Mouse (Mus musculus): ENCODE results near the gene Disp2. TPM values are rescaled to one million over a fixed set of nuclear protein-coding genes. Genes with fewer than 3 reads are reported as not detected.

Disp2 gene
- polyA plus RNA-seq, 1 experiment from 2014 or later = 2.3 TPM

DNA sequence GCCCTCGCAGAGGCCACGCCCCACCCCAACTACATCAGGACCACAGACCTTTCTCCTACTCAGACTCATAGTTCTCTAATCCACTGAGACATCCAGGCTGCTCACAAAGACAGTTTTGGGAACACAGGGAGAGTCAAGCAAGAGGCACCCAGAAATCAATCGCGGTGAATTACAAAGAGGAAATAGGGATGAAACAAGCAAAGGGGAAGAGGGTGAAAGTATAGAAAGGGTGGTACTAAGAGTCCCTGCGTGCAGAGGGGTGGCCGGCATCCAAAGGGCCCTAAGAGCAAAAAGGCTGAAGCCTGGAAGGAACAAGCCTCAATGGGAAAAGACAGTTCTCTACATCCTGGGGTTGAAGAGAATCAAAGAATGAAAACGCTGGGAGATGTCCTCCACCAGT is 34.9 kb upstream of the Disp2 start:
- DNase-seq (ENCODE audit: low spot score) (no peak), ATAC-seq (ENCODE audit: low read depth) (no peak)
- H3K4me1 ChIP-seq (ENCODE audit: control insufficient read depth, insufficient read depth, low read length) = peaks cover 25% of the 10 kb centered on the region
- H3K36me3 ChIP-seq (ENCODE audit: control insufficient read depth, insufficient read depth, low read length) = peaks cover 5% of the 10 kb centered on the region; the same call in 1 of the 2 replicates
- no peaks in the 10 kb centered on the region for H3K9me3 ChIP-seq (ENCODE audit: control insufficient read depth, low read length)
- H3K4me2 ChIP-seq (ENCODE audit: low read depth, low read length) = peak overlapping the region; percentile 99
- WGBS = 10% methylated on average over 7 of the region's 7 CpGs
- peak overlapping the region; percentile 83; the same call in 1 of the 2 replicates for H3K9ac ChIP-seq (ENCODE audit: low read depth, low read length)
- peak overlapping the region; percentile 81; the same call in 1 of the 2 replicates for H3K4me3 ChIP-seq (ENCODE audit: low read depth, low read length)
- no peak overlapping the region for H3K27ac ChIP-seq (replicated peaks; ENCODE audit: low read depth, low read length)
- peaks cover 14% of the 10 kb centered on the region for H3K27me3 ChIP-seq (replicated peaks; ENCODE audit: control insufficient read depth, insufficient read depth, low read length)

DNA sequence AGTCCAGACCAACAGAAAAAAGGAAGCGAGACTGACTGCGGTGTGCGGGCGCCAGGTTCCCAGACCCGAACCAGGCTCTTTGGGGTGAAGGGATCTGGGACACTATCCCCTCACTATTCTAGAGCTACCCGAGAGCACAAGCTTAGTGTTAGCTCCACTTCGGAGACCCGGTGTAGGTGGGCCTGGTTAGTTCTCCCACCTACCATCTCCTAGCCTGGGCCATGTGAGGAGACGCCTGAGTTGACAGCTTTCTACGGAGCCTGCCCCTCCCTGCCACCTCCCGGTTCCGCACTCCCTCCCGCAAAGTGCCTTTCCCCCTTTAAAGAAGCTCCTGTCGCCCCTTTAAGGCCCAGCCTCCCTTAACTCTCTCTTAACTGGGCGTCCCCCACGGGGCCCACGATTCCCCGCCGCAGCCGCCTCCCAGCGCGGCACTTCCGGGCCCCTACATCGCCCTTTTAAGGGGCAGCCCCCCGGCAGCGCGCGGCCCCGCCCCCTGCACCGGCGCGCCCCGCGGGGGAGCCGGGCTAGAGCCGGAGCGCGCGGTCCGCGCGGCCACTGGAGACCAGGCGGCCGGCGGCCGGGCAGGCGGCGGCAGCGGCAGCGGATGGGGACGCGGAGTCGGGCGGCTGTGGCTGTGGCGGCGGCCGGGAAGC is 34.2 kb upstream of the Disp2 start, which contains the start of gene Inafm2:
TSS of gene Inafm2 (plus strand) at position 527 of the 653 bp plus-strand sequence.
- Histone ChIP-seq H3K4me3 (ENCODE audit: low read depth, low read length) (peak within 1 kb of the TSS; percentile 81), H3K9me3 (ENCODE audit: control insufficient read depth, low read length) (no peaks in the 10 kb centered on the region), H3K36me3 (ENCODE audit: control insufficient read depth, insufficient read depth, low read length) (peaks cover 5% of the 10 kb centered on the region; the same call in 1 of the 2 replicates), H3K9ac (ENCODE audit: low read depth, low read length) (peak within 1 kb of the TSS; percentile 83), H3K4me2 (ENCODE audit: low read depth, low read length) (peak within 1 kb of the TSS; percentile 99), H3K27me3 (replicated peaks; ENCODE audit: control insufficient read depth, insufficient read depth, low read length) (peaks cover 12% of the 10 kb centered on the region), H3K4me1 (ENCODE audit: control insufficient read depth, insufficient read depth, low read length) (peaks cover 29% of the 10 kb centered on the region), H3K27ac (replicated peaks; ENCODE audit: low read depth, low read length) (no peak within 1 kb of the TSS)
- ATAC-seq (ENCODE audit: low read depth) (peak; percentile 94), DNase-seq (ENCODE audit: low spot score) (peak; percentile 97)
- WGBS = 2% methylated on average over 43 of the region's 57 CpGs

DNA sequence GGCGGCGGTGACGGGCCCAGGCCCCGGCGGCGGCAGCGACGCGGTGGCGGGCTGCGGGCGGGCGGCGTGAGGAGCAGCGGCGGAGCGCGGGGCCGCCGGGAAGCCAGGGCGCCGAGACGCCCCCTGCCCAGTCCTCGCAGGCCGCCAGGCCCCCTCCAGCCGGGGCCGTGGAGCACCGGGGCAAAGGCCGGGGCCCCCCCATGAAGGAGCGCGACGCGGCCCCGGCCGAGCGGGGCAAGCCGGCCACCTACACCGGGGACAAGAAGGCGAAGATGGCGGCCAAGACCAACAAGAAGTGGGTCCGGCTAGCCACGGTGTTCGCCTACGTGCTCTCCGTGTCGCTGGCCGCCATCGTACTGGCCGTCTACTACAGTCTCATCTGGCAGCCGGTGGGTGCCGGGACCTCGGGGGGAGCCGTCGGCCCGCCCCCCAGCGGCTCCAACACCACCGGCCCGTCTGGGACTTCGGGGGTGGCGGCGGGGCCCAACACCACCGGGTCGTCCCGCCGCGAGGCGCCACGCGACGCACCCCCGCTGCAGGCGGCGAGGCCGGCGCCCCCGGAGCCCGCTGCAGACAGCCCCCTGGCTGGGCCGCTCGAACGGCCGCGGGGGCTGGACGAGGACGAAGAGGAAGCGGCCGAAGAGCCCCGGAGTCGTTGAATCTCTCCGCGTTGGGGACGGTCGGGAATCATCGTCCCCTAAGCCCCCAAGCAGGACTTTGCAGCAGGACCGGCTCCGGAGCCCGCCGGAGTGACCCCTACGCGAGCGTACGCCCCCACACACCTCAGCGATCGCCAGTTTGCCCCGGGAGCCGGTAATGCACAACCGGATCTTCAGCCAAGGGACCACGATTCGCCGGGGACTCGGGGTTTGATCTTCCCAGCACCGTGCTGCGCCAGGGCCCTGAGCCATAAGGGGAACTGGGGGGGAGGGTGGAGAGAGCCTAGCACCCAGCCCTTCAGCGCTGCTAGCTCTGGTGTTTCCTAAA is 33.3 kb upstream of the Disp2 start:
- H3K9me3 ChIP-seq (ENCODE audit: control insufficient read depth, low read length) = no peaks in the 10 kb centered on the region
- H3K4me3 ChIP-seq (ENCODE audit: low read depth, low read length) = peak overlapping the region; percentile 81
- peaks cover 11% of the 10 kb centered on the region for H3K27me3 ChIP-seq (replicated peaks; ENCODE audit: control insufficient read depth, insufficient read depth, low read length)
- H3K4me2 ChIP-seq (ENCODE audit: low read depth, low read length) = peak overlapping the region; percentile 99
- peaks cover 5% of the 10 kb centered on the region; the same call in 1 of the 2 replicates for H3K36me3 ChIP-seq (ENCODE audit: control insufficient read depth, insufficient read depth, low read length)
- peak overlapping the region; percentile 83 for H3K9ac ChIP-seq (ENCODE audit: low read depth, low read length)
- H3K4me1 ChIP-seq (ENCODE audit: control insufficient read depth, insufficient read depth, low read length) = peaks cover 31% of the 10 kb centered on the region
- 0% methylated on average over 41 of the region's 113 CpGs for WGBS
- H3K27ac ChIP-seq (replicated peaks; ENCODE audit: low read depth, low read length) = no peak overlapping the region
- ATAC-seq (ENCODE audit: low read depth) (peak; percentile 32), DNase-seq (ENCODE audit: low spot score) (no peak)

DNA sequence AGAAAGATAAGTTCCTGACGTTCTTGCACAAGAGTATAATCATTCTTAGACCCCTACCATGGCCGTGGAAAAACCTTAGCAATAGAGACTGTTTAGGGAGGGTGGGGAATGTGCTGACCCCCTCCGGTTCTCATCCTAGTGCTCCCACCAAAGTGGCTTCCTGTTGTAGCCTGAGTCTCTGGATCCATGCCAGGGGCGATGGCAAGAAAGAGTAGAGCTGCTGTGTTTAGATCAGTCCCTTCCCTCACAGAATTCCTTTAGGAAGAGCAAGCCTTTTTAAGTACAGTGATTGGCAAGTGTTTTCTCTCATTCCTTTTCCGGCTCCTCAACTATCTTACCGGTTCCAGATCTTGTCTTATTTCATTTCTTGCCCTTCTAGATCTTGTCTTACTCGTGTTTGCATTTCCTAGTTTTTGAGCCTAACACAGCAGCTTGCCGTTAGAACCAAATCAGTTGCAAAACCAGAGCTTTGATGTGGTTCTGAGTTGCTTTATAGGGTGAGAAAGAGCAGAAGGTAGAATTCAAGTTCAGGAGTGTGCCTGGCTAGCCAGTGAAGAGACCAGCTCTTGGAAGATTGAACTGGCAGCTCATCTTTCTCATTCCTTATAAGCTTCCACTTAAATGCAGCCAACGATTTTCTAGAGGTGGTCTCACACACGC is 32.1 kb upstream of the Disp2 start:
- Histone ChIP-seq H3K9ac (ENCODE audit: low read depth, low read length) (no peak overlapping the region), H3K36me3 (ENCODE audit: control insufficient read depth, insufficient read depth, low read length) (peaks cover 5% of the 10 kb centered on the region; the same call in 1 of the 2 replicates), H3K4me1 (ENCODE audit: control insufficient read depth, insufficient read depth, low read length) (peaks cover 31% of the 10 kb centered on the region), H3K4me2 (ENCODE audit: low read depth, low read length) (peak overlapping the region; percentile 99), H3K4me3 (ENCODE audit: low read depth, low read length) (peak overlapping the region; percentile 81), H3K9me3 (ENCODE audit: control insufficient read depth, low read length) (no peaks in the 10 kb centered on the region), H3K27ac (replicated peaks; ENCODE audit: low read depth, low read length) (no peak overlapping the region), H3K27me3 (replicated peaks; ENCODE audit: control insufficient read depth, insufficient read depth, low read length) (peaks cover 11% of the 10 kb centered on the region)
- peak; percentile 62 for DNase-seq (ENCODE audit: low spot score)
- WGBS = 19% methylated on average over 10 of the region's 10 CpGs
- no peak for ATAC-seq (ENCODE audit: low read depth)

DNA sequence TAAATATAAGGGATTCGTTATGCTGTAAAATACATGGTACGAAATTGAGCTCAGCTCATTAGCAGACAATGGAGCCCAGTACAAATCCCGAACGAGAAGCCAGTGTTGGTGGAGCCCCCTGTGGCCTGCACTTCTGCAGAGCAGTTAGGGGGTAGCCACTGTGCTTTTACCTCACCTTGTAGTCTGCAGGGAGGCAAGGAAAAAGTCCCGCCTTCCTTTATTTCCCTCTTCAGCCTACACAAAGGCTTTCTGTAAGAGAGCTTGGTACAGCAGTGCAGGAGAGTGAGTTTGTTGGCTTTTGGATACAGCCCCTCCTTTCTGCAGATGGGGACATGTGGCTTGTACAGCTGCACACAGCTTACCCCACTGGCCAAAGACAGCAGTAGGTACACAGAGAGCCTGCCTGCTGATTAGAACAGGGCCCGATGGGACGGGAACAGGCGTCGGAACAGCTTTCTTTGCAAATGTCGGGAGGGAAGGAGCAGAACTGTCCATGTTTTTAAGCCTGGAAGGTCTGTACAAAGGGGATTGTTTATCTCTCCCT is 30.1 kb upstream of the Disp2 start:
- Histone ChIP-seq H3K4me1 (ENCODE audit: control insufficient read depth, insufficient read depth, low read length) (peaks cover 31% of the 10 kb centered on the region), H3K9ac (ENCODE audit: low read depth, low read length) (no peak overlapping the region), H3K36me3 (ENCODE audit: control insufficient read depth, insufficient read depth, low read length) (peaks cover 5% of the 10 kb centered on the region; the same call in 1 of the 2 replicates), H3K4me2 (ENCODE audit: low read depth, low read length) (no peak overlapping the region), H3K4me3 (ENCODE audit: low read depth, low read length) (no peak overlapping the region), H3K9me3 (ENCODE audit: control insufficient read depth, low read length) (no peaks in the 10 kb centered on the region), H3K27ac (replicated peaks; ENCODE audit: low read depth, low read length) (no peak overlapping the region), H3K27me3 (replicated peaks; ENCODE audit: control insufficient read depth, insufficient read depth, low read length) (peaks cover 4% of the 10 kb centered on the region)
- DNase-seq (ENCODE audit: low spot score) = no peak
- ATAC-seq (ENCODE audit: low read depth) = no peak
- WGBS = 30% methylated on average over 10 of the region's 10 CpGs

DNA sequence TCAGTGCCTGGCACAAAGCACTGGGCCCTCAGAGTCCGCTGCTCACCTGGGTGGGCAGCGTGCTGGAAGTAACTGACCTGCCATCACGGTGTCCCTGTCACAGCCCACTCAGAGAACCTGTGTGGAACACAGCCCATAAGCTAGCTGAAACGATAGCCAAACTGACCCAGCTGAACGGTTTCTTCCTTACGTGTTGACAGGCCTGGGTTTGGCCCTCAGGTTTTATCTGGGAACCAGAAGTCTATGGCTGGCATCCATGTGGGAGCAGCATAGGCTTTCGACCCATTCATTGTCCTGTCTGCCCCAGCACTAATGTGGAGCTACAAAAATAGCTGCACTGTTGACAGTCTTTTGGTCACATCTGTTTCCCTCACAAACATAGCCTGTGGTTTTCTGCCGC is 29.0 kb upstream of the Disp2 start:
- ATAC-seq (ENCODE audit: low read depth) (no peak), DNase-seq (ENCODE audit: low spot score) (no peak)
- H3K27ac ChIP-seq (replicated peaks; ENCODE audit: low read depth, low read length) = no peak overlapping the region
- H3K4me3 ChIP-seq (ENCODE audit: low read depth, low read length) = no peak overlapping the region
- peaks cover 5% of the 10 kb centered on the region; the same call in 1 of the 2 replicates for H3K36me3 ChIP-seq (ENCODE audit: control insufficient read depth, insufficient read depth, low read length)
- no peak overlapping the region for H3K9ac ChIP-seq (ENCODE audit: low read depth, low read length)
- H3K27me3 ChIP-seq (replicated peaks; ENCODE audit: control insufficient read depth, insufficient read depth, low read length) = no peaks in the 10 kb centered on the region
- H3K4me2 ChIP-seq (ENCODE audit: low read depth, low read length) = no peak overlapping the region
- H3K9me3 ChIP-seq (ENCODE audit: control insufficient read depth, low read length) = no peaks in the 10 kb centered on the region
- peaks cover 24% of the 10 kb centered on the region for H3K4me1 ChIP-seq (ENCODE audit: control insufficient read depth, insufficient read depth, low read length)
- 76% methylated on average over 8 of the region's 8 CpGs for WGBS

DNA sequence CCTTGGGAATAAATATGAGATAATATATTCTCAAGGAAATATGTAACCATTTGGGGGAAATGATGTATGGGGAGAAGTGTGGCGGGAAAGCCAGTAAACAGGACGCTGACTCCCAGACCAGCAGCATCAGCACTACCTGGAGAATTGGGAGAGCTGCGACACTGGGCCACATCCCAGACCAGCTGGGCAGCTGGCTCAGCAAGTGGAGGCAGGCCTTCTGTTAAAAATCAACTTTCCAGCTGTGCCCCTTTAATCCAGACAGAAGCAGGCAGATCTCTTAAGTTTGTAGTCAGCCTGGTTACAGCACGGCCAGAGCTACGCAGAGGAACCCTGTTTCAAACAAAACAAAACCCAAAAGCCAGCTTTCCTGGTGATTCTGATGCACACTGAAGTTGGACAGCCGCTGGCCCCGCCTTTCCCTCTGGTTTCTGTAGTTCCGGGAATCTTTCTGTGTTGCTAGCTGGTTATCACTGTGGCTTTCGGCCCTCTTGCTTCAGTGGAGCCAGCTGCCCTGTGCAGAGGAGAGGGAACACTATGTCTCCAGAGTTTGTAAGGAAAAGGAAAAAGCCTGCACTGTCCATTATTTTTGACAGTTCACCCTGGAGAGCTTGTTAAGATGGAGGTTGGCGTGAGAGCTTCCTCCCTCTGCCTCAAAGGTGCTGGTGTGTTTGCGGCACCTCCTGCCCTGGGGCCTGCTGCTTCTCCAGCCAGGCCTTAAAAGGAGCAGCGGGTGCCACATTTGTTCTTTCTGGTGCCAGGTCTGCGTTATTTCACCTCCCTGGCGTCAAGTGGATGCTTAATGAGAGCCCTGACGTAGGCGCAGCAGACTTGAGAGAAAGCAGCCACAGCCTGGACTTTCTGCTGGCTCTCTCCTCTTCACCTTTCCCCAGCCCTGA is 27.4 kb upstream of the Disp2 start:
- ATAC-seq (ENCODE audit: low read depth) (no peak), DNase-seq (ENCODE audit: low spot score) (no peak)
- H3K27ac ChIP-seq (replicated peaks; ENCODE audit: low read depth, low read length) = no peak overlapping the region; the same call in 1 of the 2 replicates
- peaks cover 20% of the 10 kb centered on the region; the same call in 1 of the 2 replicates for H3K4me1 ChIP-seq (ENCODE audit: control insufficient read depth, insufficient read depth, low read length)
- no peaks in the 10 kb centered on the region for H3K9me3 ChIP-seq (ENCODE audit: control insufficient read depth, low read length)
- no peak overlapping the region for H3K4me3 ChIP-seq (ENCODE audit: low read depth, low read length)
- no peaks in the 10 kb centered on the region for H3K27me3 ChIP-seq (replicated peaks; ENCODE audit: control insufficient read depth, insufficient read depth, low read length)
- H3K9ac ChIP-seq (ENCODE audit: low read depth, low read length) = no peak overlapping the region
- H3K4me2 ChIP-seq (ENCODE audit: low read depth, low read length) = no peak overlapping the region
- H3K36me3 ChIP-seq (ENCODE audit: control insufficient read depth, insufficient read depth, low read length) = peaks cover 5% of the 10 kb centered on the region; the same call in 1 of the 2 replicates
- 65% methylated on average over 16 of the region's 16 CpGs for WGBS

Measured in embryonic facial prominence, embryonic 14.5 days (tissue).